Mouse (Mus musculus): ENCODE data around the gene Gm21964. TPM values are rescaled to one million over a fixed set of nuclear protein-coding genes. Genes with fewer than 3 reads are reported as not detected.

Gm21964 gene
- polyA plus RNA-seq, 1 experiment = 2.2 TPM

- no peak overlapping the region for H3K27ac ChIP-seq (ENCODE audit: control insufficient read depth, insufficient read depth, low read depth, low read length)
- TF ChIP-seq POLR2A (IDR thresholded peaks at IDR 0.05; ENCODE audit: control insufficient read depth, low read depth, low read length) (no peak), CTCF (IDR thresholded peaks at IDR 0.05; ENCODE audit: control insufficient read depth, insufficient read depth, insufficient replicate concordance, low read depth, low read length) (peak; percentile 79; the same call in 1 of the 2 replicates)
- no peaks in the 10 kb centered on the region for H3K27me3 ChIP-seq (ENCODE audit: control insufficient read depth, insufficient read depth, low read length)
- peaks cover 3% of the 10 kb centered on the region for H3K4me1 ChIP-seq (ENCODE audit: control insufficient read depth, insufficient read depth, low read length)
- no peak overlapping the region for H3K4me3 ChIP-seq (ENCODE audit: control insufficient read depth, low read depth, low read length)
- no peaks in the 10 kb centered on the region for H3K36me3 ChIP-seq (ENCODE audit: control insufficient read depth, insufficient read depth, low read length)
These were observed 29.4 kb upstream of the Gm21964 start for GRCm38 (mm10) chr8:110071600-110071999.

DNA sequence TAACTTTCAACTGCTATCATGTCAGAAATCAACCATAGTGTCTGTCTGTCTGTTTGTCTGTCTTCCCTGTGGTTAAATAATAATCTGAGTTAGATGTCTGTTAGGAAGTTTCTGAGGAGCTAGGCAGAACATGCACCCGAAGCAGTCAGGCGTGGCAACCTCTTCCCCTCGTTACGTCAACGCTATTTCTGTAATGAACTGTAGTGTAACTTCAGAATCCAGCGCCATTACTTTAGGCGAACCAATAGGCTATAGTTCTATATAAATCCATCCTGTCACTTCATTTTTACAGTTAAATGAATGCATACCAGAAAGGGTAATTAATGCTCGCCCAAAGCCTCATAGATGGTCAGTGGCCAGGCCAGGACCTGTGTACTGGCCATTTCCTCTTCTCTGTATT lies 26.5 kb upstream of the Gm21964 start:
- TF ChIP-seq POLR2A (IDR thresholded peaks at IDR 0.05; ENCODE audit: control insufficient read depth, low read depth, low read length) (no peak), CTCF (IDR thresholded peaks at IDR 0.05; ENCODE audit: control insufficient read depth, insufficient read depth, insufficient replicate concordance, low read depth, low read length) (no peak)
- Histone ChIP-seq H3K27ac (ENCODE audit: control insufficient read depth, insufficient read depth, low read depth, low read length) (no peak overlapping the region), H3K27me3 (ENCODE audit: control insufficient read depth, insufficient read depth, low read length) (no peaks in the 10 kb centered on the region), H3K36me3 (ENCODE audit: control insufficient read depth, insufficient read depth, low read length) (no peaks in the 10 kb centered on the region), H3K4me3 (ENCODE audit: control insufficient read depth, low read depth, low read length) (no peak overlapping the region), H3K4me1 (ENCODE audit: control insufficient read depth, insufficient read depth, low read length) (peaks cover 5% of the 10 kb centered on the region)

DNA sequence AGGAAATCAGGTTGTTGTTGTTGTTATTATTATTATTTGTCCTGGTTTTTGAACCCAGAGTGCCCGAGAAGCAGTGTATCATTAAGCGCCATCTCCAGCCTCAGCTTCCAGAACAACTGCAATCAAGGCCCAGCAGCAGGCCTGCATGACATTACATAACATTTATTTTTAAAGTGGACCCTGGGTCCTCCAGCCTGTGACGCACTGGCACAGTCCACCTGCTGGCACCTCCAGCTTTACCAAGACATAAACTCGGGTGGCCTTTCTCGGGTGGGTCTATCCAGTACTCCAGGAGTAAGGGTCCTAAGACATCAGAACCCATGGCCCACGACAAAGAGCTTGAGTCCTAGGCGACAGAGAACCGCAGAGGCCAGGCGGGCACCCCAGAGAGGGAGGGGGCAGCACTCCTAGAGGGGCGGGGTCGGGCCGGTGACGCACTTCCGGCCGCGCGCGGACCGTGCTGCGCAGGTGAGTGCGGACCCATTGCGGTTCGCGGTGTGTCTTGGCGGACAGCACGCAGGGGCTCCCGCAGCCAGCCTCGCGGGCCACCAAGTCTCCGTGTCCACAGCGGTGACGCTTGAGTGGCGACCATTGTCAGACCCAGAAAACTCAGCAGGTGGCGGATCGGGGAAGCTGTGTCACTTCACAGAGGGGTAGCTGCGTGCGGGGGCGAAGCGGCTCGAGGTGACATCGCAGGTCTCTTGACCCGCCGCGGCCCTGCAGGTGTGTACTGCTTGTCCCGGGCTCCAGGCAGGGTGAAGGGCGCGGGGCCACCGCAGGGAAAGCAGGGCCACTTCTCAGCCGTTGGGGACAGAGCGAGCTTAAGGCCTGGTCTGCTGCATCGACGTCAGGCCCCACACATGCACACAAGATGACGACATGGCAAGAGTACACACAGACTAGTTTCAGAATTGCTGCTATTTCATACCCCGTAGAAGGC lies 21.5 kb upstream of the Gm21964 start, which contains the start of gene Zfp612:
Zfp612 (plus strand) TSS at position 465 of the 940 bp plus-strand sequence.
- no peaks in the 10 kb centered on the region; the same call in 1 of the 2 replicates for H3K36me3 ChIP-seq (ENCODE audit: control insufficient read depth, insufficient read depth, low read length)

GRCm38 (mm10) chr8:110082416-110083105 lies 18.4 kb upstream of the Gm21964 start:
- Histone ChIP-seq H3K4me1 (ENCODE audit: control insufficient read depth, insufficient read depth, low read length) (peaks cover 3% of the 10 kb centered on the region), H3K4me3 (ENCODE audit: control insufficient read depth, low read depth, low read length) (no peak overlapping the region), H3K27ac (ENCODE audit: control insufficient read depth, insufficient read depth, low read depth, low read length) (no peak overlapping the region), H3K27me3 (ENCODE audit: control insufficient read depth, insufficient read depth, low read length) (no peaks in the 10 kb centered on the region), H3K36me3 (ENCODE audit: control insufficient read depth, insufficient read depth, low read length) (no peaks in the 10 kb centered on the region; the same call in 1 of the 2 replicates)
- TF ChIP-seq CTCF (IDR thresholded peaks at IDR 0.05; ENCODE audit: control insufficient read depth, insufficient read depth, insufficient replicate concordance, low read depth, low read length) = no peak
- no peak for TF ChIP-seq POLR2A (IDR thresholded peaks at IDR 0.05; ENCODE audit: control insufficient read depth, low read depth, low read length)

More for the DNA sequence above, 21.5 kb upstream of the Gm21964 start, which contains the start of gene Zfp612:
- Histone ChIP-seq H3K27ac (ENCODE audit: control insufficient read depth, insufficient read depth, low read depth, low read length) (peak within 1 kb of the TSS; percentile 71), H3K27me3 (ENCODE audit: control insufficient read depth, insufficient read depth, low read length) (no peaks in the 10 kb centered on the region), H3K4me1 (ENCODE audit: control insufficient read depth, insufficient read depth, low read length) (peaks cover 3% of the 10 kb centered on the region), H3K4me3 (ENCODE audit: control insufficient read depth, low read depth, low read length) (peak within 1 kb of the TSS; percentile 96)
- TF ChIP-seq POLR2A (IDR thresholded peaks at IDR 0.05; ENCODE audit: control insufficient read depth, low read depth, low read length) (peak; percentile 72; the same call in 1 of the 2 replicates), CTCF (IDR thresholded peaks at IDR 0.05; ENCODE audit: control insufficient read depth, insufficient read depth, insufficient replicate concordance, low read depth, low read length) (no peak)

DNA sequence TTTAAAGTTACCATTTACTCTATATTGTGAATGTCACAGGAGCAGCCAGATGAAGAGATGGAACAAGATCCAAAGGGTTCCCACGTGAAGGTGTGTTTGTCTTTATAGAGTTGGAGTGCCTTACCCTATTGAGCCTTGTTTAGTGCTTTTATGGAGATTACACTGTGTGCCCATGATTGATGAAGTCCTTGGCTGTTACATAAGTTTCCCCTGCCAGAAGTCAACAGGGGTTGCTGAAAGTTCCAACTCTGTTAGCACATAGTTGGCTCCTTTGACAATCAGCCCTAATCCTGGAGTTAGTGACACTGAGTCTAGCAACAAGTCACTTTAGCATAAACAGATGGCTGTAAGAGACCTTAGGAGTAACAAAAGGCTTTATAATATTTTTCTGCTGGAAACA lies 9.1 kb upstream of the Gm21964 start:
- no peak for TF ChIP-seq CTCF (IDR thresholded peaks at IDR 0.05; ENCODE audit: control insufficient read depth, insufficient read depth, insufficient replicate concordance, low read depth, low read length)
- no peak for TF ChIP-seq POLR2A (IDR thresholded peaks at IDR 0.05; ENCODE audit: control insufficient read depth, low read depth, low read length)
- H3K27ac ChIP-seq (ENCODE audit: control insufficient read depth, insufficient read depth, low read depth, low read length) = no peak overlapping the region
- H3K27me3 ChIP-seq (ENCODE audit: control insufficient read depth, insufficient read depth, low read length) = no peaks in the 10 kb centered on the region
- H3K4me1 ChIP-seq (ENCODE audit: control insufficient read depth, insufficient read depth, low read length) = no peaks in the 10 kb centered on the region
- no peaks in the 10 kb centered on the region; the same call in 1 of the 2 replicates for H3K36me3 ChIP-seq (ENCODE audit: control insufficient read depth, insufficient read depth, low read length)
- no peak overlapping the region for H3K4me3 ChIP-seq (ENCODE audit: control insufficient read depth, low read depth, low read length)

- H3K27me3 ChIP-seq (ENCODE audit: control insufficient read depth, insufficient read depth, low read length) = no peaks in the 10 kb centered on the region
- no peak overlapping the region for H3K27ac ChIP-seq (ENCODE audit: control insufficient read depth, insufficient read depth, low read depth, low read length)
- TF ChIP-seq POLR2A (IDR thresholded peaks at IDR 0.05; ENCODE audit: control insufficient read depth, low read depth, low read length) = no peak
- no peak for TF ChIP-seq CTCF (IDR thresholded peaks at IDR 0.05; ENCODE audit: control insufficient read depth, insufficient read depth, insufficient replicate concordance, low read depth, low read length)
- H3K36me3 ChIP-seq (ENCODE audit: control insufficient read depth, insufficient read depth, low read length) = no peaks in the 10 kb centered on the region
- H3K4me1 ChIP-seq (ENCODE audit: control insufficient read depth, insufficient read depth, low read length) = peaks cover 9% of the 10 kb centered on the region
- peak overlapping the region; percentile 69 for H3K4me3 ChIP-seq (ENCODE audit: control insufficient read depth, low read depth, low read length)
These were observed 669 bp downstream of the Gm21964 start for GRCm38 (mm10) chr8:110101676-110102075.

DNA sequence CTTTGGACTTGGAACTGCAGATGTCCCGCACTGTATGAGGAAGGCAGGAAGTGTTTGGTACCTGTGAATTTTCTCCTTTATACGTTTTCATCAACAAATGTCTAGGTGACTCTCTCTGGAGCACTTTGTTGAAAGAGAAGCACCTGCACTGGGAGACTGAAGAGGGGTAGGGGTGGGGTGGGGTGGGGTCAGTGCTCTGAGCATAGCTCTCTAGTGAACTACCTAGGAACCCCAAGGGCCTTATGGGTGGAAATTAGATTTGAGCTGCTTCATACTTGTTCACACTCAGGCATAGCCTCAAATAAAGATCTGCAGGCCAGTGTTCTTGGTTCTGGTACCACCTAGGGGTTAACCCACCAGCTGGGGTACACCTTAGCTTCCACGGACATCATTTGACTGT lies 1.6 kb downstream of the Gm21964 start, which contains the start of gene Gm17720:
Gm17720 (minus strand) TSS at position 101 of the 400 bp plus-strand sequence.
- peaks cover 9% of the 10 kb centered on the region for H3K4me1 ChIP-seq (ENCODE audit: control insufficient read depth, insufficient read depth, low read length)
- peak within 1 kb of the TSS; percentile 69 for H3K4me3 ChIP-seq (ENCODE audit: control insufficient read depth, low read depth, low read length)
- no peak for TF ChIP-seq CTCF (IDR thresholded peaks at IDR 0.05; ENCODE audit: control insufficient read depth, insufficient read depth, insufficient replicate concordance, low read depth, low read length)
- TF ChIP-seq POLR2A (IDR thresholded peaks at IDR 0.05; ENCODE audit: control insufficient read depth, low read depth, low read length) = no peak
- H3K27ac ChIP-seq (ENCODE audit: control insufficient read depth, insufficient read depth, low read depth, low read length) = no peak within 1 kb of the TSS
- no peaks in the 10 kb centered on the region for H3K27me3 ChIP-seq (ENCODE audit: control insufficient read depth, insufficient read depth, low read length)
- H3K36me3 ChIP-seq (ENCODE audit: control insufficient read depth, insufficient read depth, low read length) = no peaks in the 10 kb centered on the region
